Comparison of ENCODE assay signal across 18 mouse cellular contexts in the genomic region with DNA sequence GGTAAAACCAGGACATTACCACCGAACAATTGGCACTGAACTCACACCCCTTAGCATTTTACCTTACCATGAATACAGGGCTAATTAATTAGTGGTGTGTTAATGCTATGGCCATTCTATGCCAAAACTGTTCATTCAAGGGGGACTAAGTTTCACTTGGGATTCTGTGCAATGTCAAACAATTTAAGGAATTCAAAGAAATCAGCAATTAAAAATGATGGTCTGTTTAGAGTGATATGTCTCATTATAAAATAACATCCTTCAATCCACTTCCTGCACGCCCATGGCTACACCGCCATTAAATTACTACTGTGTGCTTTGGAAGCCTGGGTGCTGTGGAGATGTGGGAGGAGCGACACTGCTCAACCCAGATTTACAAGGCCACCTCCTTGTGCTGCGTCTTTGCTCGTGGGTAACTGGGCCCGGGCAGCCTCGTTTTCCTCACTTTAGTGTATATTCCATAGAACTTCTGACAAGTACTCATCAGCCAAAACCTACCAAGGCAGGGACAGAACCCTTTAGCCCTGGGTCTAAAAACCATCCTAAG.
"Had no signal": no experiment of that assay in that cellular context is flagged by ENCODE, and none has a peak within 500 bp of the region (broad histone marks: within the 10 kb centered on the region; RNA-seq: fewer than 3 reads in every experiment).

No protein-coding gene starts in this region.

- H3K27ac ChIP-seq: liver, embryonic 13.5 days; lung, embryonic 15.5 days; macrophage; midbrain, embryonic 12.5 days; neural tube, embryonic 12.5 days; stomach, embryonic 15.5 days; stomach, postnatal 0 days had no signal

- H3K36me3 ChIP-seq: midbrain, embryonic 12.5 days; neural tube, embryonic 12.5 days had no signal

- H3K9ac ChIP-seq: liver, embryonic 13.5 days; lung, embryonic 15.5 days; midbrain, embryonic 12.5 days; neural tube, embryonic 12.5 days; stomach, embryonic 15.5 days had no signal

- H3K9me3 ChIP-seq: liver, embryonic 13.5 days; lung, embryonic 15.5 days; megakaryocyte, embryonic 14.5 days; midbrain, embryonic 12.5 days; neural tube, embryonic 12.5 days; stomach, embryonic 15.5 days had no signal

- H3K27me3 ChIP-seq: liver, embryonic 13.5 days; lung, embryonic 15.5 days; megakaryocyte, embryonic 14.5 days; midbrain, embryonic 12.5 days; neural tube, embryonic 12.5 days; stomach, embryonic 15.5 days had no signal

- H3K4me3 ChIP-seq: liver, embryonic 13.5 days; lung, embryonic 15.5 days; megakaryocyte, embryonic 14.5 days; midbrain, embryonic 12.5 days; neural tube, embryonic 12.5 days; stomach, embryonic 15.5 days had no signal

- H3K4me1 ChIP-seq: neural tube, embryonic 12.5 days; stomach, embryonic 15.5 days had no signal

- ATAC-seq: lung, postnatal 0 days; midbrain, embryonic 16.5 days had no signal

- DNase-seq: liver, embryonic 13.5 days; lung, adult 2 months; lung, postnatal 14 days; lung, postnatal 36 days; midbrain, embryonic 14.5 days; right cerebral cortex, postnatal 14 days; thymus, adult 2 months; thymus, postnatal 25 days; thymus, postnatal 4 days had no signal

- H3K4me2 ChIP-seq: liver, embryonic 13.5 days; lung, embryonic 15.5 days; midbrain, embryonic 12.5 days; neural tube, embryonic 12.5 days; stomach, embryonic 15.5 days had no signal
